Mouse (Mus musculus) heart, postnatal 0 days (tissue): ENCODE results near the gene Pcsk4.

Experiments
- CTCF ChIP-seq: IDR thresholded peaks from 2 replicates; pipeline ENCODE4 v1.5.1; 2016; ENCODE audit warnings: antibody characterized with exemption, control low read depth, low read depth
- EP300 ChIP-seq: IDR thresholded peaks from 2 replicates; pipeline ENCODE4 v1.6.1; 2016; ENCODE audit warnings: antibody characterized with exemption, low read depth

GRCm38 (mm10) chr10:80316359-80316781 is 12.9 kb downstream of the Pcsk4 start:
- TF ChIP-seq CTCF (no peak), EP300 (no peak)
